Mouse (Mus musculus) MEL (cell line): ENCODE measurements around the gene 3830406C13Rik. TPM values are rescaled to one million over a fixed set of nuclear protein-coding genes. Genes with fewer than 3 reads are reported as not detected.

Experiments used
- DNase-seq: peaks from one replicate; pipeline ENCODE4 v3.0.0; 2011; ENCODE audit warnings: low read depth, low spot score
- H3K27ac ChIP-seq: 2 replicates; pipeline ENCODE4 v1.5.1; 2012; ENCODE audit warnings: low read depth, mild to moderate bottlenecking, control low read depth, low read length, moderate library complexity; ENCODE audit not compliant: control insufficient read depth
- H3K27me3 ChIP-seq, 2 experiments: fragments of 150-350 bp in 1 of 2; sonication (generic) in 1 of 2; 2 replicates each; pipeline ENCODE4 v1.6.1; 2012; ENCODE audit warnings: low read length in 2 of 2, mild to moderate bottlenecking in 2 of 2, improper control_type of control experiment in 1 of 2, moderate library complexity in 1 of 2; ENCODE audit not compliant: insufficient read depth in 2 of 2, control insufficient read depth in 1 of 2
- H3K36me3 ChIP-seq, 2 experiments: 2 replicates each; pipeline ENCODE4 v1.6.1; 2012 to 2014; ENCODE audit warnings: low read length in 2 of 2, improper control_type of control experiment in 1 of 2, inconsistent platforms in 1 of 2, mild to moderate bottlenecking in 1 of 2; ENCODE audit not compliant: insufficient read depth in 2 of 2, control insufficient read depth in 1 of 2
- H3K4me1 ChIP-seq, 2 experiments: fragments of 150-350 bp in 1 of 2; sonication (generic) in 1 of 2; 2 replicates each; pipeline ENCODE4 v1.6.1; 2012; ENCODE audit warnings: low read length in 2 of 2, improper control_type of control experiment in 1 of 2, mild to moderate bottlenecking in 1 of 2; ENCODE audit not compliant: insufficient read depth in 2 of 2, control insufficient read depth in 1 of 2
- H3K4me3 ChIP-seq, 2 experiments: fragments of 150-350 bp in 1 of 2; sonication (generic) in 1 of 2; 2 replicates each; pipeline ENCODE4 v1.5.1; 2012; ENCODE audit warnings: low read depth in 2 of 2, low read length in 2 of 2, mild to moderate bottlenecking in 2 of 2, moderate library complexity in 2 of 2, control low read depth in 1 of 2, improper control_type of control experiment in 1 of 2; ENCODE audit not compliant: control insufficient read depth in 1 of 2, insufficient read depth in 1 of 2
- H3K79me2 ChIP-seq: 2 replicates; pipeline ENCODE4 v1.6.1; 2012; ENCODE audit warnings: mild to moderate bottlenecking, low read length, moderate library complexity; ENCODE audit not compliant: control insufficient read depth, poor library complexity, insufficient read depth
- H3K9ac ChIP-seq: 2 replicates; pipeline ENCODE4 v1.6.1; 2012; ENCODE audit warnings: low read depth, mild to moderate bottlenecking, control low read depth, low read length, moderate library complexity; ENCODE audit not compliant: control insufficient read depth, poor library complexity, severe bottlenecking
- H3K9me3 ChIP-seq: fragments of 150-350 bp; sonication (generic); replicated peaks from 2 replicates; pipeline ENCODE4 v1.6.1; 2012; ENCODE audit warnings: mild to moderate bottlenecking, low read length, improper control_type of control experiment, moderate library complexity; ENCODE audit not compliant: insufficient read depth
- CHD1 ChIP-seq: IDR thresholded peaks from 2 replicates; pipeline ENCODE4 v1.6.1; 2012; ENCODE audit warnings: low read depth, mild to moderate bottlenecking, inconsistent platforms, low read length, improper control_type of control experiment
- CHD2 ChIP-seq: IDR thresholded peaks from 2 replicates; pipeline ENCODE4 v1.6.1; 2011; ENCODE audit warnings: low read length, improper control_type of control experiment
- E2F4 ChIP-seq: IDR thresholded peaks from 2 replicates; pipeline ENCODE4 v1.6.1; 2011; ENCODE audit warnings: low read depth, low read length, improper control_type of control experiment, borderline replicate concordance
- EP300 ChIP-seq, 2 experiments: IDR thresholded peaks; 2 replicates each; pipeline ENCODE4 v1.6.1; 2011; ENCODE audit warnings: improper control_type of control experiment in 2 of 2, low read length in 2 of 2, low read depth in 1 of 2, mild to moderate bottlenecking in 1 of 2
- GABPA ChIP-seq: IDR thresholded peaks from 2 replicates; pipeline ENCODE4 v1.6.1; 2012; ENCODE audit warnings: low read depth, mild to moderate bottlenecking, inconsistent platforms, low read length, improper control_type of control experiment, moderate library complexity
- JUND ChIP-seq: IDR thresholded peaks from 2 replicates; pipeline ENCODE4 v1.6.1; 2011; ENCODE audit warnings: low read depth, mild to moderate bottlenecking, improper control_type of control experiment, low read length
- KAT2A ChIP-seq: conservative IDR thresholded peaks from 2 replicates; pipeline ENCODE4 v1.6.1; 2012; ENCODE audit warnings: low read depth, low read length, improper control_type of control experiment, inconsistent platforms
- MEF2A ChIP-seq: IDR thresholded peaks from 2 replicates; pipeline ENCODE4 v1.6.1; 2014; ENCODE audit warnings: low read depth, mild to moderate bottlenecking, inconsistent platforms, low read length, improper control_type of control experiment; ENCODE audit not compliant: poor library complexity, insufficient replicate concordance, severe bottlenecking; ENCODE audit errors: extremely low read depth
- MXI1 ChIP-seq: IDR thresholded peaks from 2 replicates; pipeline ENCODE4 v1.6.1; 2011; ENCODE audit warnings: mild to moderate bottlenecking, low read depth, low read length, improper control_type of control experiment
- MYB ChIP-seq: IDR thresholded peaks from 2 replicates; pipeline ENCODE4 v1.6.1; 2011; ENCODE audit warnings: mild to moderate bottlenecking, low read depth, low read length, improper control_type of control experiment
- NELFE ChIP-seq: IDR thresholded peaks from 2 replicates; pipeline ENCODE4 v1.6.1; 2011; ENCODE audit warnings: low read depth, low read length, improper control_type of control experiment
- NRF1 ChIP-seq: IDR thresholded peaks from 2 replicates; pipeline ENCODE4 v1.6.1; 2014; ENCODE audit warnings: low read depth, mild to moderate bottlenecking, inconsistent platforms, low read length, improper control_type of control experiment, moderate library complexity; ENCODE audit not compliant: poor library complexity, insufficient read depth, severe bottlenecking
- POLR2A ChIP-seq, 2 experiments: IDR thresholded peaks; 2 replicates each; pipeline ENCODE4 v1.6.1; 2011 to 2012; ENCODE audit warnings: low read length in 2 of 2, mild to moderate bottlenecking in 2 of 2, control low read depth in 1 of 2, improper control_type of control experiment in 1 of 2, low read depth in 1 of 2, moderate library complexity in 1 of 2; ENCODE audit not compliant: control insufficient read depth in 1 of 2, insufficient read depth in 1 of 2, poor library complexity in 1 of 2
- POLR2AphosphoS2 ChIP-seq: IDR thresholded peaks from 2 replicates; pipeline ENCODE4 v1.6.1; 2011; ENCODE audit warnings: low read length, improper control_type of control experiment
- POLR2AphosphoS5 ChIP-seq: IDR thresholded peaks from 2 replicates; pipeline ENCODE4 v1.6.1; 2012; ENCODE audit warnings: low read depth, borderline replicate concordance, mild to moderate bottlenecking, inconsistent platforms, low read length, moderate library complexity, mixed read lengths
- RCOR1 ChIP-seq: IDR thresholded peaks from 2 replicates; pipeline ENCODE4 v1.6.1; 2012; ENCODE audit warnings: low read depth, mild to moderate bottlenecking, inconsistent platforms, low read length, improper control_type of control experiment
- SIN3A ChIP-seq: IDR thresholded peaks from 2 replicates; pipeline ENCODE4 v1.6.1; 2012; ENCODE audit warnings: low read length, improper control_type of control experiment, inconsistent platforms
- SMC3 ChIP-seq: IDR thresholded peaks from 2 replicates; pipeline ENCODE4 v1.6.1; 2011; ENCODE audit warnings: low read depth, low read length, improper control_type of control experiment
- TAL1 ChIP-seq: IDR thresholded peaks from 2 replicates; pipeline ENCODE4 v1.6.1; 2012; ENCODE audit warnings: mild to moderate bottlenecking, inconsistent platforms, low read length, moderate library complexity, mixed read lengths
- TBP ChIP-seq: IDR thresholded peaks from 2 replicates; pipeline ENCODE4 v1.8.0; 2011; ENCODE audit warnings: low read depth, low read length, improper control_type of control experiment
- UBTF ChIP-seq: IDR thresholded peaks from 2 replicates; pipeline ENCODE4 v1.6.1; 2012; ENCODE audit warnings: low read depth, mild to moderate bottlenecking, inconsistent platforms, low read length, improper control_type of control experiment, moderate library complexity, borderline replicate concordance; ENCODE audit not compliant: insufficient read depth
- ZC3H11A ChIP-seq: IDR thresholded peaks from 2 replicates; pipeline ENCODE4 v1.6.1; 2012; ENCODE audit warnings: low read depth, mild to moderate bottlenecking, inconsistent platforms, low read length, improper control_type of control experiment
- ZKSCAN1 ChIP-seq: IDR thresholded peaks from 2 replicates; pipeline ENCODE4 v1.6.1; 2012; ENCODE audit warnings: low read depth, mild to moderate bottlenecking, inconsistent platforms, low read length, improper control_type of control experiment, moderate library complexity
- ZMIZ1 ChIP-seq: IDR thresholded peaks from 2 replicates; pipeline ENCODE4 v1.6.1; 2012; ENCODE audit warnings: low read depth, mild to moderate bottlenecking, inconsistent platforms, low read length, improper control_type of control experiment, moderate library complexity
- ZNF384 ChIP-seq: IDR thresholded peaks from 2 replicates; pipeline ENCODE4 v1.6.1; 2012; ENCODE audit warnings: low read depth, mild to moderate bottlenecking, inconsistent platforms, low read length, improper control_type of control experiment
- polyA plus RNA-seq, 2 experiments: library from polyadenylated mRNA; stranded (reverse) in 1 of 2; unstranded in 1 of 2; fragments of >175 nt in 1 of 2; fragments of >200 nt in 1 of 2; gene quantifications; 2 replicates each; pipeline versions ENCODE4 v1.2.1 to v1.2.4; 2012; ENCODE audit warnings: low replicate concordance in 2 of 2, low read depth in 1 of 2; ENCODE audit not compliant: insufficient read length in 2 of 2, insufficient read depth in 1 of 2, missing spikeins in 1 of 2
- total RNA-seq: library from RNA; depleted of rRNA; stranded (reverse); fragments of 300-350 nt; gene quantifications from 2 replicates; pipeline ENCODE4 v1.2.3, GENCODE M21; 2012

Gene 3830406C13Rik
- total and polyA plus RNA-seq, 3 experiments, result 6.6 to 11.0 TPM; not detected in 1

DNA sequence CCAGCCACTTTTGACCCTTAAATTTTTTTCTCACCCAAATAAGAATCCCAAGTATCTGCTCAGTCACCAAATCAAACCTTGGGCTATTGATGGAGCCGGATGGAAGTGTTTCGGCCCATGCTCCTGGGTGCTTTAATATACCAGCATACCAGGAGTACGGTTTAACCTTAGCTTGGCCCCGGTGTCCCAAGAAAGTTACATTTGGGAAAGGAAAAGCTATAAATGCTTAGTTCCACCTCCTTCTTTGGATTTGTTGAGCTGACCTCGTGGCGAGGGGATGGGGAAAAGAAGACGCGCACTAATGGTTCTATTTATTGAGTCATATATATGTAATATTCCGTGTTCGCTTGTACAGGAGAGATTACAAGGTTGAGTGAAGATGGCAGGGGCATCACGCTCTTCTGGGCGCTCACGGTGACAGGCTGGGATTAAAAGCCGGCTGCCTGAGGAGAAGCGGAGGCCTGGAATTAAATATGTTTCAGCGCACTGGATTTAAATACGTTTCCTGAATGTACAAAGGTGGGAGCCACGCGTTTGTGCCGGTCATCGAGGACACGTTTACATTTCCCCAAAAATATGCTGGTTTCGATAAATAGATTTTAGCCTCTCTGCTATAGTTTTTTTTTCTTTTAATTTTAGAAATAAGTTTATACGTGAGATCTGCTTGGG lies 58.0 kb downstream of the 3830406C13Rik start:
- TF ChIP-seq SMC3, result no peak
- no peak for TF ChIP-seq GABPA
- no peak for TF ChIP-seq POLR2A (IDR thresholded peaks at IDR 0.05; ENCODE audit: control insufficient read depth in 1 of 2, insufficient read depth in 1 of 2, low read depth in 1 of 2, low read length in 2 of 2, poor library complexity in 1 of 2)
- no peak for TF ChIP-seq NELFE
- no peak for TF ChIP-seq RCOR1
- no peak for TF ChIP-seq TBP
- no peak for TF ChIP-seq KAT2A
- TF ChIP-seq POLR2AphosphoS2, result no peak

DNA sequence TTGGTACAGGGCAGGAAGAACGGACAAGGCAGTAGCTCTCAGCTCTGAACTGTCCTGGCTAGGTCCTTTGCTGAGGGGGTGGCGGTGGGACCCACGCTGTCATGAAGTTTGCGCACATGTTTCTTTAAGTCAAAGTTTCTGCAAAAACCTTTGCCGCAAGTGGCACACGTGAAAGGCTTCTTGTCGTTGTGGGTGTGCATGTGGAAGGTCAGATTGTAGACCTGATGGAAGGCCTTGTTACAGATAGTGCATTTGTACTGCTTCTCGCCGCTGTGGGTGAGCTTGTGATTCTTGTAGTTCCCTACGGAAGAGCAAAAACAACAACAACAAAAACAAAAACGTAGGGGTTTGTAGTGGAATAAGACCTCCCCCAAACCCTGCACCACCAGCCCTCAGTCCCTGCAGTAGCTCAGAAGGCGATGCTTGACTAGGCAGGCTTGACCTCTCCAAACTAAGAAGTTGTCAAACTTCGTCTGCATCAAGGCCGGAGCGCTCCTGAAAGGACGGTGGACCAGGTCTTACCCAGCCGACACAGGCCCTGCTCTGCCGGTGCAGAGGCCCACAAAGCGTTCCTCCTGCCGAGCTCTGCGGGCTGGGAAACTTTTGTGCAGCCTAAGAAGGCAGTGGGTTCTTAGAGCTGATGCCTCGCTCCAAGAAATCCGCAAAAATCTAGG lies 58.6 kb downstream of the 3830406C13Rik start:
- no peaks in the 10 kb centered on the region for H3K36me3 ChIP-seq
- H3K4me3 ChIP-seq, result no peak overlapping the region
- H3K4me1 ChIP-seq, result no peaks in the 10 kb centered on the region
- DNase-seq, result no peak
- TF ChIP-seq ZC3H11A, result no peak
- TF ChIP-seq CHD1, result no peak
- no peak for TF ChIP-seq SIN3A
- no peak for TF ChIP-seq ZKSCAN1
- no peak for TF ChIP-seq POLR2AphosphoS5
- no peak for TF ChIP-seq TAL1
- TF ChIP-seq MEF2A, result no peak
- no peak for TF ChIP-seq E2F4
- no peak for TF ChIP-seq EP300 (IDR thresholded peaks at IDR 0.05; ENCODE audit: low read depth in 1 of 2, low read length in 2 of 2)
- no peak for TF ChIP-seq NRF1
- TF ChIP-seq ZMIZ1, result no peak
- TF ChIP-seq CHD2, result no peak
- TF ChIP-seq JUND, result no peak
- TF ChIP-seq SMC3, result no peak
- no peak for TF ChIP-seq MYB
- no peak for TF ChIP-seq UBTF
- TF ChIP-seq ZNF384, result no peak
- no peak for TF ChIP-seq MXI1
- no peaks in the 10 kb centered on the region for H3K79me2 ChIP-seq
- no peaks in the 10 kb centered on the region for H3K9me3 ChIP-seq
- no peak overlapping the region for H3K9ac ChIP-seq
- H3K27ac ChIP-seq, result no peak overlapping the region
- H3K27me3 ChIP-seq, result no peaks in the 10 kb centered on the region

More for the DNA sequence above, 58.0 kb downstream of the 3830406C13Rik start:
- no peak overlapping the region for H3K27ac ChIP-seq
- no peaks in the 10 kb centered on the region for H3K9me3 ChIP-seq
- no peak for DNase-seq
- H3K4me1 ChIP-seq, result no peaks in the 10 kb centered on the region
- no peaks in the 10 kb centered on the region for H3K27me3 ChIP-seq
- no peaks in the 10 kb centered on the region for H3K36me3 ChIP-seq
- no peak overlapping the region for H3K4me3 ChIP-seq
- no peaks in the 10 kb centered on the region for H3K79me2 ChIP-seq
- no peak overlapping the region for H3K9ac ChIP-seq
